Mouse (Mus musculus) MEL (cell line): Measurements from ENCODE around the gene Msi2.

Source experiments
- BHLHE40 ChIP-seq: IDR thresholded peaks from 2 replicates; pipeline ENCODE4 v1.6.1; 2012; ENCODE audit warnings: low read depth, mild to moderate bottlenecking, inconsistent platforms, low read length, improper control_type of control experiment, borderline replicate concordance
- CTCF ChIP-seq, 3 experiments: IDR thresholded peaks in 2 of 3; conservative IDR thresholded peaks in 1 of 3; 2 replicates each; pipeline ENCODE4 v1.5.1; 2011 to 2012; ENCODE audit warnings: low read length in 3 of 3, low read depth in 2 of 3, mild to moderate bottlenecking in 2 of 3, improper control_type of control experiment in 1 of 3, inconsistent platforms in 1 of 3, mixed read lengths in 1 of 3, moderate library complexity in 1 of 3; ENCODE audit not compliant: control insufficient read depth in 1 of 3, insufficient read depth in 1 of 3, poor library complexity in 1 of 3, severe bottlenecking in 1 of 3
- GATA1 ChIP-seq: IDR thresholded peaks from 2 replicates; pipeline ENCODE4 v1.6.1; 2011; ENCODE audit warnings: low read depth, low read length, improper control_type of control experiment
- POLR2A ChIP-seq, 2 experiments: IDR thresholded peaks; 2 replicates each; pipeline ENCODE4 v1.6.1; 2011 to 2012; ENCODE audit warnings: low read length in 2 of 2, mild to moderate bottlenecking in 2 of 2, control low read depth in 1 of 2, improper control_type of control experiment in 1 of 2, low read depth in 1 of 2, moderate library complexity in 1 of 2; ENCODE audit not compliant: control insufficient read depth in 1 of 2, insufficient read depth in 1 of 2, poor library complexity in 1 of 2
- POLR2AphosphoS2 ChIP-seq: IDR thresholded peaks from 2 replicates; pipeline ENCODE4 v1.6.1; 2011; ENCODE audit warnings: low read length, improper control_type of control experiment
- RAD21 ChIP-seq: IDR thresholded peaks from 2 replicates; pipeline ENCODE4 v1.6.1; 2011; ENCODE audit warnings: mild to moderate bottlenecking, low read depth, low read length, improper control_type of control experiment
- RCOR1 ChIP-seq: IDR thresholded peaks from 2 replicates; pipeline ENCODE4 v1.6.1; 2012; ENCODE audit warnings: low read depth, mild to moderate bottlenecking, inconsistent platforms, low read length, improper control_type of control experiment
- USF1 ChIP-seq: IDR thresholded peaks from 2 replicates; pipeline ENCODE4 v1.6.1; 2014; ENCODE audit warnings: low read depth, mild to moderate bottlenecking, inconsistent platforms, low read length, improper control_type of control experiment, moderate library complexity
- ZC3H11A ChIP-seq: IDR thresholded peaks from 2 replicates; pipeline ENCODE4 v1.6.1; 2012; ENCODE audit warnings: low read depth, mild to moderate bottlenecking, inconsistent platforms, low read length, improper control_type of control experiment

DNA sequence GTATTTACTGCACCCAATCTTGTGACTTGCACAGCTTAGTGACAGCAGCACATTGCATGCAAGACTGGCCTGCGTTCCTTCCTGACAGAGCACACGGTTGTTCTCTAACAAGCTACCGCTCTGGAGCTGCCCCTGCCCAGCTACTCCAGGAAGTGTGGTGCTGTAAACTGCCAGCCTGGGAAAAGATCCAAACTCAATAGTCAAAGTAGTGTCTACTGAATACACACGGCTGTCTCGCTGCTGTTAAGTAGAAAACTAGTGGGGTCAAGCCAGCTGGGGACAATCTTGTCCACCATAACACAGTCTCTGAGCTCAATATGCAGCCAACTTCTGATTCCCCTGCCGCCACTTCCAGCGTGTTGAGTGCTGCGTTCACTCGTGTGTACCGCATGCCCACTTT, 325.6 kb downstream of the Msi2 start:
- TF ChIP-seq POLR2A (IDR thresholded peaks at IDR 0.05; ENCODE audit: control insufficient read depth in 1 of 2, insufficient read depth in 1 of 2, low read depth in 1 of 2, low read length in 2 of 2, poor library complexity in 1 of 2) (no peak), BHLHE40 (no peak), RAD21 (no peak), CTCF (IDR thresholded peaks at IDR 0.05 in 2 of 3, conservative IDR thresholded peaks at IDR 0.05 in 1 of 3; ENCODE audit: control insufficient read depth in 1 of 3, insufficient read depth in 1 of 3, low read depth in 2 of 3, low read length in 3 of 3, poor library complexity in 1 of 3, severe bottlenecking in 1 of 3) (no peak), RCOR1 (no peak), GATA1 (no peak), ZC3H11A (no peak), USF1 (no peak), POLR2AphosphoS2 (no peak)
